Mouse (Mus musculus): ENCODE data around the gene Pif1. TPM values are rescaled to one million over a fixed set of nuclear protein-coding genes. Genes with fewer than 3 reads are reported as not detected.

The Pif1 gene
- polyA plus RNA-seq, 1 experiment from 2014 or later = 18.4 TPM

DNA sequence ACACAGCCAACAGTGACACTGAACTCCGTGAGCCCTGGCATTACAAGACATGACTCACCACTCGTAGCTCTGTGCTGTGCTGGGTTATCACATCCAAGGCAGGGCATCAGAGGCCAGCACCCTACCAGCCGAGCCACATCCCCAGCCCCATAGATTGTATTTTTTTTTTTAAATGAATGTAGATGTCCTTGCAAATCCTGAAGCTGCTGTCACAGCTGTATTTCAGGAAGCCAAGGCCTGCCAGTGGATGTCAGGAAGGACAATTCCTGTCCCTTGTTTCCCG is 40.6 kb upstream of the Pif1 start:
- no peak for TF ChIP-seq CTCF (IDR thresholded peaks at IDR 0.05; ENCODE audit: low read depth)
- no peak overlapping the region for H3K4me2 ChIP-seq
- peaks cover 27% of the 10 kb centered on the region for H3K4me1 ChIP-seq (ENCODE audit: insufficient read depth)
- ATAC-seq (ENCODE audit: insufficient read depth) (no peak), DNase-seq (no peak)
- H3K9me3 ChIP-seq (ENCODE audit: low read depth, low read length) = no peaks in the 10 kb centered on the region
- H3K9ac ChIP-seq = no peak overlapping the region
- peak overlapping the region; percentile 2; the same call in 1 of the 2 replicates for H3K27ac ChIP-seq (ENCODE audit: low read depth)
- no peaks in the 10 kb centered on the region for H3K27me3 ChIP-seq (ENCODE audit: insufficient read depth, low read length)
- WGBS = 46% methylated on average over 4 of the region's 4 CpGs
- no peak overlapping the region for H3K4me3 ChIP-seq (ENCODE audit: low read depth, low read length)
- no peaks in the 10 kb centered on the region for H3K36me3 ChIP-seq (ENCODE audit: insufficient read depth)

DNA sequence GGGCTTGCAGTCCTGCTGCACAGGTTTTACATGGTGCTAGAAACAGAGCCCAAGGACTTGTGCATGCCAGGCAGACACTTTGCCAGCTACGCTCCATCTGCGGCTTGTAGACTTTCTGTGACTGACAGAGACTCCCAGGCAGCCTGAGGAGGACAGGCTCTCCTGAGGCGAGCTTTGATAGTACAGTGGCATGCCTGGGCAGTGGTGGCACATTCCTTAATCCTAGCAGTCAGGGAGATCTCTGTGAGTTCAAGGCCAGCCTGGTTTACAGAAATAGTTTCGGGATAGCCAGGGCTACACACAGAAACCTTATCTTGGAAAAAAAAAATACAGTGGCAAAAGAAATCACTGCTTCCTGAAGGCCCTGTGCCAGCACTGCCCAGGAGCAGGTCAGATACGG is 39.8 kb upstream of the Pif1 start:
- peaks cover 28% of the 10 kb centered on the region for H3K4me1 ChIP-seq (ENCODE audit: insufficient read depth)

DNA sequence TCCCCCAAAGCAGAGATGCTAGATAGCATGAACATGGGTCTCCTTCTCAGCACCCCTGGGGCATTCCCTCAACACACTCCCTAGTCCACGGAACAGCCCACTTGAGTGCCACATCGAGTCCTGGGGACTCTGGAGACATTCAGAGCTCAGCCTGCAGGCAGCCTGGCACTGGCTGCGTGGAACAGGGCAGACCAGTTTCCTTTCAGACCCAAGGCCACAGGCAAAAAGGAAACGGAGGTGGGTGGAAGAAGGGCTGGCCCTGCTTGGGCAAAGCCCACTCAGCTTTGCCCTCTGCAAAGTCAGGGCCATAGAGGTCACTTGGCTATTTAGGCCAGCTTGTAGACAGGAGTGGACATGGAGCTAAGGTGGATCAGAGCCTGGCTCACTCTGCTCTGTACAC is 39.1 kb upstream of the Pif1 start:
- no peak overlapping the region; the same call in 1 of the 2 replicates for H3K27ac ChIP-seq (ENCODE audit: low read depth)
- H3K36me3 ChIP-seq (ENCODE audit: insufficient read depth) = no peaks in the 10 kb centered on the region
- DNase-seq (no peak), ATAC-seq (ENCODE audit: insufficient read depth) (no peak)
- no peak overlapping the region for H3K9ac ChIP-seq
- no peaks in the 10 kb centered on the region for H3K27me3 ChIP-seq (ENCODE audit: insufficient read depth, low read length)
- no peak for TF ChIP-seq CTCF (IDR thresholded peaks at IDR 0.05; ENCODE audit: low read depth)
- no peak overlapping the region for H3K4me2 ChIP-seq
- H3K9me3 ChIP-seq (ENCODE audit: low read depth, low read length) = no peaks in the 10 kb centered on the region
- H3K4me3 ChIP-seq (ENCODE audit: low read depth, low read length) = no peak overlapping the region
- H3K4me1 ChIP-seq (ENCODE audit: insufficient read depth) = peaks cover 28% of the 10 kb centered on the region
- 60% methylated on average over 4 of the region's 4 CpGs for WGBS

More for the DNA sequence above, 39.8 kb upstream of the Pif1 start:
- Histone ChIP-seq H3K4me3 (ENCODE audit: low read depth, low read length) (no peak overlapping the region), H3K9ac (no peak overlapping the region), H3K9me3 (ENCODE audit: low read depth, low read length) (no peaks in the 10 kb centered on the region), H3K27ac (ENCODE audit: low read depth) (peak overlapping the region; percentile 2; the same call in 1 of the 2 replicates), H3K27me3 (ENCODE audit: insufficient read depth, low read length) (no peaks in the 10 kb centered on the region), H3K4me2 (no peak overlapping the region), H3K36me3 (ENCODE audit: insufficient read depth) (no peaks in the 10 kb centered on the region)
- DNase-seq (no peak), ATAC-seq (ENCODE audit: insufficient read depth) (no peak)
- no peak for TF ChIP-seq CTCF (IDR thresholded peaks at IDR 0.05; ENCODE audit: low read depth)
- 71% methylated on average over 5 of the region's 5 CpGs for WGBS

DNA sequence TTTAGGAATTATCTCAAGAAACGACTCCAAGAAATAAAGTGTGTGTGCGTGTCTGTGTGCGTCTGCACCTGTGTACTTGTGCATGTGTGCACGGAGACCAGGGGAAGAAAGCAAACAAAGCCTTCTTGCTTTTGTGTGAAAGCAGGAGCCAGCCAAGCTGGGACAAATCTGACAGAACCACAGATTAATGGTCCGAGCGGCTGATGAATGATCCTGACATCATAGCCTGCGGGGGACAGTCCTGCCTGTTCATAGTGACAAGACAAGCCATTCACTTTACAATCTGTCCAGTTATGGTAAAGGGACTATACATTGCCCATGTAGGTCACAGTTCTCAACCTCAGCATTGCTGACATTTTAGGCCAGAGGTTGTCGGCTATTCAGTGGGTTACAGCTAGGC is 38.6 kb upstream of the Pif1 start:
- H3K27me3 ChIP-seq (ENCODE audit: insufficient read depth, low read length) = no peaks in the 10 kb centered on the region
- no peak overlapping the region for H3K9ac ChIP-seq
- ATAC-seq (ENCODE audit: insufficient read depth) (no peak), DNase-seq (no peak)
- no peaks in the 10 kb centered on the region for H3K36me3 ChIP-seq (ENCODE audit: insufficient read depth)
- H3K4me3 ChIP-seq (ENCODE audit: low read depth, low read length) = no peak overlapping the region
- H3K4me1 ChIP-seq (ENCODE audit: insufficient read depth) = peaks cover 28% of the 10 kb centered on the region
- no peak overlapping the region for H3K4me2 ChIP-seq
- H3K9me3 ChIP-seq (ENCODE audit: low read depth, low read length) = no peaks in the 10 kb centered on the region
- no peak for TF ChIP-seq CTCF (IDR thresholded peaks at IDR 0.05; ENCODE audit: low read depth)
- 60% methylated on average over 8 of the region's 8 CpGs for WGBS
- H3K27ac ChIP-seq (ENCODE audit: low read depth) = no peak overlapping the region; the same call in 1 of the 2 replicates

GRCm38 (mm10) chr9:65549139-65549538 is 37.8 kb upstream of the Pif1 start:
- ATAC-seq (ENCODE audit: insufficient read depth) = no peak
- H3K4me1 ChIP-seq (ENCODE audit: insufficient read depth) = peaks cover 28% of the 10 kb centered on the region

GRCm38 (mm10) chr9:65549643-65550042 is 37.3 kb upstream of the Pif1 start:
- Histone ChIP-seq H3K27me3 (ENCODE audit: insufficient read depth, low read length) (no peaks in the 10 kb centered on the region), H3K4me2 (no peak overlapping the region), H3K9me3 (ENCODE audit: low read depth, low read length) (no peaks in the 10 kb centered on the region), H3K36me3 (ENCODE audit: insufficient read depth) (no peaks in the 10 kb centered on the region), H3K27ac (ENCODE audit: low read depth) (no peak overlapping the region; the same call in 1 of the 2 replicates), H3K4me3 (ENCODE audit: low read depth, low read length) (no peak overlapping the region), H3K9ac (no peak overlapping the region), H3K4me1 (ENCODE audit: insufficient read depth) (peaks cover 32% of the 10 kb centered on the region)
- ATAC-seq (ENCODE audit: insufficient read depth) = no peak
- 74% methylated on average over 5 of the region's 5 CpGs for WGBS
- no peak for TF ChIP-seq CTCF (IDR thresholded peaks at IDR 0.05; ENCODE audit: low read depth)
- DNase-seq = no peak

More at GRCm38 (mm10) chr9:65549139-65549538, 37.8 kb upstream of the Pif1 start:
- no peaks in the 10 kb centered on the region for H3K9me3 ChIP-seq (ENCODE audit: low read depth, low read length)
- no peak for TF ChIP-seq CTCF (IDR thresholded peaks at IDR 0.05; ENCODE audit: low read depth)
- no peak overlapping the region for H3K9ac ChIP-seq
- no peak overlapping the region for H3K4me2 ChIP-seq
- no peaks in the 10 kb centered on the region for H3K27me3 ChIP-seq (ENCODE audit: insufficient read depth, low read length)
- no peak for DNase-seq
- no peak overlapping the region for H3K4me3 ChIP-seq (ENCODE audit: low read depth, low read length)
- H3K36me3 ChIP-seq (ENCODE audit: insufficient read depth) = no peaks in the 10 kb centered on the region
- 77% methylated on average over 3 of the region's 3 CpGs for WGBS
- no peak overlapping the region for H3K27ac ChIP-seq (ENCODE audit: low read depth)

DNA sequence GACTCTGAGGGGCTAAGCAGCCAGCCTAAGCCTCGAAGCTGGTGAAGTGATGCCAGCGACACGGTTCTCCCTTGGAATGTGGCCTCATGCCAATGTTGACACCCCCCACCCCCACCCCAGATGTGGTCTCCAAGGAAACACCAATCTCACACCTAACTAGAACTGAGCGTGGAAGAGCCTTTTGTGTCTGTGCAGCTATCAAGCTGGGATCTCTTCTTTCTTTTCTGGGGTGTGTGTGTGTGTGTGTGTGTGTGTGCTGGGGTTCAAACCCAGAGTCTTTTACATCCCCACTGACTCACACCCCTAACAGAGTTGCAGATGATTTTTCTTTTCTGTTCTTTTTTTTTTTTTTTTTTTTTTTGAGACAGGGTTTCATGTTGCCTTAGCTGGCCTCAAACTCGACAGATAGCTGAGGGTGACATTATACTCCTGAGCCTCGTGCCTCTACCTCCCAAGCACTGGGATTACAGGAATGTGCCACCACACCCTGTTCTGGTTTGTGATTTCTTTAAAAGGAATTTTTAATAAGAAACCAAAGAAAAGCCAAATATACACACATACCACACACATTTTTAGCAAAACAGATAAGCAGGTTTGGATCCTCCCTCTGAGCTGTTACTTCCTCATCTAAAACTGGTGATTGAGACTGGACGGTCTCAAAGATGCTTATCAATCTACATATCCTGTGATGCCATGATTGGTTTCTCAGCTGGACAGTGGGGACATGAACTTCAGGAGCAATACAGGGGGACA is 36.7 kb upstream of the Pif1 start:
- Histone ChIP-seq H3K4me1 (ENCODE audit: insufficient read depth) (peaks cover 38% of the 10 kb centered on the region), H3K9ac (0 out of 2 replicates have a peak overlapping the region, but pooled peaks have one; percentile 10), H3K27me3 (ENCODE audit: insufficient read depth, low read length) (no peaks in the 10 kb centered on the region), H3K36me3 (ENCODE audit: insufficient read depth) (no peaks in the 10 kb centered on the region), H3K9me3 (ENCODE audit: low read depth, low read length) (no peaks in the 10 kb centered on the region), H3K4me3 (ENCODE audit: low read depth, low read length) (no peak overlapping the region), H3K4me2 (no peak overlapping the region), H3K27ac (ENCODE audit: low read depth) (peak overlapping the region; percentile 92)
- 12% methylated on average over 7 of the region's 7 CpGs for WGBS
- no peak for TF ChIP-seq CTCF (IDR thresholded peaks at IDR 0.05; ENCODE audit: low read depth)
- DNase-seq (no peak), ATAC-seq (ENCODE audit: insufficient read depth) (no peak)

All from lung, embryonic 14.5 days (tissue).